Mouse (Mus musculus) olfactory bulb, adult 2 months (tissue): ENCODE data around the gene Cbarp.

Experiments used
- CTCF ChIP-seq: fragments of 200-500 bp; IDR thresholded peaks from 2 replicates; pipeline ENCODE4 v1.5.1; 2012; ENCODE audit warnings: low read depth, mild to moderate bottlenecking, low read length, moderate library complexity; ENCODE audit not compliant: insufficient read depth
- POLR2A ChIP-seq: fragments of 200-500 bp; IDR thresholded peaks from 2 replicates; pipeline ENCODE4 v1.6.1; 2012; ENCODE audit warnings: mild to moderate bottlenecking, low read depth, low read length, moderate library complexity; ENCODE audit not compliant: insufficient read depth

GRCm38 (mm10) chr10:80141786-80142529, 1.3 kb upstream of the Cbarp start:
- no peak for TF ChIP-seq CTCF
- TF ChIP-seq POLR2A: peak; percentile 87
